Mouse (Mus musculus) liver, embryonic 16.5 days (tissue): Measurements from ENCODE around the gene Nckap5. TPM values are rescaled to one million over a fixed set of nuclear protein-coding genes. Genes with fewer than 3 reads are reported as not detected.

ENCODE experiments used
- ATAC-seq: fragments of 200-750 bp; cut with Nextera tagmentation; 2 replicates; pipeline ENCODE4 v1.8.0; 2017; ENCODE audit warnings: low read depth, mild to moderate bottlenecking, moderate number of reproducible peaks, moderate library complexity
- H3K27ac ChIP-seq: fragments of 300-500 bp; sonication (generic); 2 replicates; pipeline ENCODE4 v1.5.1; 2014; ENCODE audit warnings: mild to moderate bottlenecking, low read length
- H3K27me3 ChIP-seq: fragments of 300-500 bp; sonication (generic); 2 replicates; pipeline ENCODE4 v1.6.1; 2014; ENCODE audit warnings: low read depth, low read length, mixed read lengths; ENCODE audit not compliant: control insufficient read depth, insufficient read depth
- H3K36me3 ChIP-seq: fragments of 300-500 bp; sonication (generic); 2 replicates; pipeline ENCODE4 v1.6.1; 2014; ENCODE audit warnings: mild to moderate bottlenecking; ENCODE audit not compliant: control insufficient read depth, insufficient read depth
- H3K4me1 ChIP-seq: fragments of 300-500 bp; sonication (generic); 2 replicates; pipeline ENCODE4 v1.6.1; 2014; ENCODE audit warnings: low read depth, low read length, mixed read lengths; ENCODE audit not compliant: control insufficient read depth
- H3K4me2 ChIP-seq: fragments of 300-500 bp; sonication (generic); 2 replicates; pipeline ENCODE4 v1.6.1; 2014; ENCODE audit warnings: low read depth, low read length, mixed read lengths
- H3K4me3 ChIP-seq: fragments of 300-500 bp; sonication (generic); 2 replicates; pipeline ENCODE4 v1.5.1; 2014; ENCODE audit warnings: low read depth, mild to moderate bottlenecking, low read length
- H3K9ac ChIP-seq: fragments of 300-500 bp; sonication (generic); 2 replicates; pipeline ENCODE4 v1.6.1; 2014; ENCODE audit warnings: low read depth, low read length
- H3K9me3 ChIP-seq: fragments of 300-500 bp; sonication (generic); replicated peaks from 2 replicates; pipeline ENCODE4 v1.6.1; 2016; ENCODE audit warnings: low read length; ENCODE audit not compliant: control insufficient read depth
- WGBS: fragments of 180-500 bp; shearing (Covaris S2); extraction: QIAGEN DNeasy Blood & Tissue Kit; methylation state at CpG from one replicate; pipeline ENCODE4 v1.1.7; 2014; ENCODE audit not compliant: insufficient replicate concordance; 5-methylcytosine and 5-hydroxymethylcytosine counted together
- polyA plus RNA-seq: library from polyadenylated mRNA; unstranded; fragments of >200 nt; fragmentation: Nextera tagmentation; extraction: Ambion mirVana; gene quantifications from 2 replicates; pipeline ENCODE4 v1.2.1, GENCODE M21; 2015

Nckap5 gene
- polyA plus RNA-seq, 1 experiment from 2014 or later: 1.9 TPM

GRCm38 (mm10) chr1:126471419-126471818 is 359.2 kb downstream of the Nckap5 start:
- no peaks in the 10 kb centered on the region for H3K4me1 ChIP-seq
- 55% methylated on average over 2 of the region's 2 CpGs for WGBS

GRCm38 (mm10) chr1:126470883-126471282 is 359.7 kb downstream of the Nckap5 start:
- no peak overlapping the region for H3K27ac ChIP-seq
- no peaks in the 10 kb centered on the region for H3K4me1 ChIP-seq
- no peaks in the 10 kb centered on the region for H3K27me3 ChIP-seq
- H3K9ac ChIP-seq: no peak overlapping the region
- H3K4me3 ChIP-seq: no peak overlapping the region
- no peak overlapping the region for H3K4me2 ChIP-seq
- no peaks in the 10 kb centered on the region for H3K36me3 ChIP-seq
- no peaks in the 10 kb centered on the region for H3K9me3 ChIP-seq
- ATAC-seq: no peak
- 51% methylated on average over 2 of the region's 2 CpGs for WGBS

More at GRCm38 (mm10) chr1:126471419-126471818, 359.2 kb downstream of the Nckap5 start:
- Histone ChIP-seq H3K9me3 (no peaks in the 10 kb centered on the region), H3K27me3 (no peaks in the 10 kb centered on the region), H3K4me3 (no peak overlapping the region), H3K4me2 (no peak overlapping the region), H3K9ac (no peak overlapping the region), H3K27ac (no peak overlapping the region), H3K36me3 (no peaks in the 10 kb centered on the region)
- no peak for ATAC-seq

- WGBS: 50% methylated on average over 5 of the region's 5 CpGs
- no peak overlapping the region for H3K9ac ChIP-seq
- no peak overlapping the region for H3K4me2 ChIP-seq
- H3K27ac ChIP-seq: no peak overlapping the region
- H3K36me3 ChIP-seq: no peaks in the 10 kb centered on the region
- no peaks in the 10 kb centered on the region for H3K9me3 ChIP-seq
- ATAC-seq: no peak
- no peaks in the 10 kb centered on the region for H3K4me1 ChIP-seq
- no peak overlapping the region for H3K4me3 ChIP-seq
- no peaks in the 10 kb centered on the region for H3K27me3 ChIP-seq
Measured at GRCm38 (mm10) chr1:126469818-126470544, 360.6 kb downstream of the Nckap5 start.

- 12% methylated on average over 11 of the region's 11 CpGs for WGBS
- Histone ChIP-seq H3K9me3 (no peaks in the 10 kb centered on the region), H3K4me1 (no peaks in the 10 kb centered on the region), H3K27me3 (no peaks in the 10 kb centered on the region), H3K9ac (no peak overlapping the region), H3K4me2 (no peak overlapping the region), H3K27ac (no peak overlapping the region), H3K36me3 (no peaks in the 10 kb centered on the region), H3K4me3 (no peak overlapping the region)
- no peak for ATAC-seq
Measured at GRCm38 (mm10) chr1:126461527-126462354, 368.9 kb downstream of the Nckap5 start.

GRCm38 (mm10) chr1:126457739-126458138 is 372.9 kb downstream of the Nckap5 start:
- no peak overlapping the region for H3K27ac ChIP-seq
- no peaks in the 10 kb centered on the region for H3K9me3 ChIP-seq
- no peak overlapping the region for H3K4me3 ChIP-seq
- H3K27me3 ChIP-seq: no peaks in the 10 kb centered on the region
- 61% methylated on average over 1 of the region's 1 CpGs for WGBS
- H3K4me1 ChIP-seq: no peaks in the 10 kb centered on the region
- H3K36me3 ChIP-seq: no peaks in the 10 kb centered on the region
- no peak for ATAC-seq
- H3K9ac ChIP-seq: no peak overlapping the region
- no peak overlapping the region for H3K4me2 ChIP-seq

GRCm38 (mm10) chr1:126454504-126455173 is 376.0 kb downstream of the Nckap5 start:
- H3K9ac ChIP-seq: no peak overlapping the region
- ATAC-seq: no peak
- 43% methylated on average over 9 of the region's 9 CpGs for WGBS

GRCm38 (mm10) chr1:126451472-126451871 is 379.1 kb downstream of the Nckap5 start:
- Histone ChIP-seq H3K27ac (no peak overlapping the region), H3K9ac (no peak overlapping the region), H3K9me3 (no peaks in the 10 kb centered on the region), H3K4me3 (no peak overlapping the region), H3K36me3 (no peaks in the 10 kb centered on the region), H3K4me1 (no peaks in the 10 kb centered on the region), H3K4me2 (no peak overlapping the region), H3K27me3 (no peaks in the 10 kb centered on the region)
- ATAC-seq: no peak
- 59% methylated on average over 9 of the region's 9 CpGs for WGBS

More at GRCm38 (mm10) chr1:126454504-126455173, 376.0 kb downstream of the Nckap5 start:
- no peaks in the 10 kb centered on the region for H3K4me1 ChIP-seq
- no peaks in the 10 kb centered on the region for H3K9me3 ChIP-seq
- no peak overlapping the region for H3K4me3 ChIP-seq
- no peaks in the 10 kb centered on the region for H3K27me3 ChIP-seq
- no peak overlapping the region for H3K4me2 ChIP-seq
- no peaks in the 10 kb centered on the region for H3K36me3 ChIP-seq
- no peak overlapping the region for H3K27ac ChIP-seq

- WGBS: 26% methylated on average over 2 of the region's 2 CpGs
- no peak for ATAC-seq
- H3K4me3 ChIP-seq: no peak overlapping the region
- no peak overlapping the region for H3K27ac ChIP-seq
- H3K9me3 ChIP-seq: no peaks in the 10 kb centered on the region
- no peak overlapping the region for H3K9ac ChIP-seq
- H3K4me1 ChIP-seq: no peaks in the 10 kb centered on the region
- no peak overlapping the region for H3K4me2 ChIP-seq
- H3K36me3 ChIP-seq: no peaks in the 10 kb centered on the region
- no peaks in the 10 kb centered on the region for H3K27me3 ChIP-seq
Measured at GRCm38 (mm10) chr1:126449424-126449823, 381.2 kb downstream of the Nckap5 start.
